Mouse (Mus musculus) bone marrow, adult 2 months (tissue): Measurements from ENCODE around the gene Mtg2. TPM values are rescaled to one million over a fixed set of nuclear protein-coding genes. Genes with fewer than 3 reads are reported as not detected.

Experiments
- H3K27ac ChIP-seq: fragments of 200-500 bp; 2 replicates; pipeline ENCODE4 v1.5.1; 2012; ENCODE audit warnings: low read depth, mild to moderate bottlenecking, control low read depth, inconsistent platforms, low read length; ENCODE audit not compliant: control insufficient read depth, poor library complexity, insufficient read depth
- H3K4me1 ChIP-seq: fragments of 200-500 bp; 2 replicates; pipeline ENCODE4 v1.6.1; 2011; ENCODE audit warnings: low read length; ENCODE audit not compliant: control insufficient read depth, insufficient read depth
- H3K4me3 ChIP-seq: fragments of 200-500 bp; replicated peaks from 2 replicates; pipeline ENCODE3; 2011; ENCODE audit warnings: mild to moderate bottlenecking, low read depth, low read length, control low read depth; ENCODE audit not compliant: control insufficient read depth
- CTCF ChIP-seq: fragments of 200-500 bp; IDR thresholded peaks from 2 replicates; pipeline ENCODE4 v1.5.1; 2011; ENCODE audit warnings: low read length, control low read depth; ENCODE audit not compliant: control insufficient read depth, insufficient read depth
- POLR2A ChIP-seq: fragments of 200-500 bp; IDR thresholded peaks from 2 replicates; pipeline ENCODE4 v1.6.1; 2011; ENCODE audit warnings: low read depth, mild to moderate bottlenecking, control low read depth, low read length, borderline replicate concordance; ENCODE audit not compliant: control insufficient read depth
- WGBS: fragments of 180-500 bp; shearing (Covaris S2); methylation state at CpG from one replicate; pipeline ENCODE4 v1.1.7; 2018; 5-methylcytosine and 5-hydroxymethylcytosine counted together
- polyA plus RNA-seq: library from polyadenylated mRNA; stranded (reverse); fragments of >200 nt; gene quantifications from 2 replicates; pipeline ENCODE4 v1.2.4, GENCODE M21; 2011; ENCODE audit warnings: low replicate concordance; ENCODE audit not compliant: missing spikeins, insufficient read depth, insufficient read length

Gene Mtg2
- polyA plus RNA-seq, 1 experiment, result 8.2 TPM

DNA sequence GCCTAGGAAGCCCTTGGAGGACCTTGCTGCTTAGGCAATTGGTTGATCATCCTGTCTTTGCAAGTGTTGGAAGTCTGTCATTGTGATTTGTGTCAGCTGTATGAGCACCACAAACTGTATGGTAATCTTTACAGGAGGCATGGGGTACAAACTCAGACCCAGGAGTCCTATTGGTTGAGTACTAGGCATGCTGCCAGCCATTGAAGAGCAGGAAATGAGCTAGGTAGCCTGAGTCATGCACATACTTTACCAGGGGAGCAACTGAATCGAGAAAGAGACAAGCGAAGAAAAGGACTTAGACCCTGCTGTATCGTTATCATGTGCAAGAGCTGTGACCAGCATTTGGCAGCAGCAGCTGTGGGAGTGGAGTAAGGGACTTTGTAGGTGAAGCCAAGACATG lies 37.5 kb upstream of the Mtg2 start:
- Histone ChIP-seq H3K27ac (no peak overlapping the region), H3K4me1 (peaks cover 1% of the 10 kb centered on the region; the same call in 1 of the 2 replicates), H3K4me3 (no peak overlapping the region)
- no peak for TF ChIP-seq CTCF
- no peak for TF ChIP-seq POLR2A
- WGBS, result 27% methylated on average over 3 of the region's 3 CpGs

DNA sequence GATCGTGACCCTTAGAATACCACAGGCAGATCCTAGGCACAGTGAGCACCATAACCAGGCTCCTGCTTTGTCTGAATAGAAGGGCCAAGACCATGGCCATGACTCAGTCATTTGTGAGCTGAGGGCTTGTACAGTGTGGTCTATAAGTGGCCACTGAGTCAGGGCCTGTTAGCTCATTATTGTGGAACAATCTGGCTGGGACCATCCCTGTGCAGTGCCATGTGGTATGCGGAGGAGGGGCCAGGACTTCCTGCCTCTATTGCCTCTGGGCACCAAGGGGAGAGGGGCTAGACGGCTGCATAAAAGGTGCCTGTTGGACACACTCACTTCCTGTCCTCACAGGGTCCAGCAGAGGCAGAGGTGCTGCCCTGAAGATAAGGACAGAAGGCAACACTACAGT lies 36.4 kb upstream of the Mtg2 start:
- TF ChIP-seq POLR2A, result no peak
- no peak for TF ChIP-seq CTCF
- 61% methylated on average over 3 of the region's 3 CpGs for WGBS
- Histone ChIP-seq H3K4me1 (no peaks in the 10 kb centered on the region), H3K4me3 (no peak overlapping the region), H3K27ac (no peak overlapping the region)

DNA sequence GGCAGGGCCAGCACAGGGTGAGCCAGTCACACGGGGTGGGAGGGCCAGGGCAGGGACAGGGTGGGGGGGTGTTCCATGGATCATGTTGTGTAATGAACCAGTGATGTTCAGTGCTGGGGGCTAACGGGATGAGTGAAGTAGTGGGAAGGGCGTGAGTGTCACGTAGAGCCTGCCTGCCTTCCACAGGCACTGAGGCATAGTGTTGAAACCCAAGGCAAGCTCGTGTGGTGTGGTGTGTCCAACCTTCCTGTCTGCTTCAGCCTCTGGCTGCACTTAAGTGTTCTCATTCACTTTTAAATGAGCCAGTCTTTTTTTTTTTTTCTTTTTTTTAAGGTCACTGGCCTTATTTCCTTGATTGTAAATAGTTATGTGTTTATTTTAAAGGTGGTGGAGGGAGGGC lies 35.6 kb upstream of the Mtg2 start:
- TF ChIP-seq CTCF (no peak), POLR2A (no peak)
- H3K4me1 ChIP-seq, result no peaks in the 10 kb centered on the region

DNA sequence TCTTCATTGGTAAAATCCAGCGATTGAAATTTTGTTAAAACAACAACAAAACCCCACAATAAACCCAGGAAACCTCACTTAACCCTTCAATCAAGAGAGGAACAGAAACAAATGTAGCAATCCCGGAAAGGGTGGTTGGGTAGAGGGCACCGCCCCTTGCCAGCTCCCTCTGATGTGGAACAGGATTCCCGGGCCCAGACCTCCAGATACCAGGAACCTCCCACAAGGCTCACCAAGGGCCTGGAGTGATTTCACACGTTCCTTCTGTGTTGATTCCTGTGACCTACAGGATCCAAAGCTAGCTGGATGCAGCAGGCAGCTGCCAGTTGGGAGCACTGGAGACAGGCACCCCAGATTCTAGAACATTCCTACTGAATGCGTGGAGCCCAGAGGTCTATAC lies 30.0 kb upstream of the Mtg2 start:
- TF ChIP-seq POLR2A (no peak), CTCF (no peak)
- H3K27ac ChIP-seq, result no peak overlapping the region
- 28% methylated on average over 6 of the region's 6 CpGs for WGBS
- peak overlapping the region; percentile 14 for H3K4me3 ChIP-seq
- peaks cover 1% of the 10 kb centered on the region; the same call in 1 of the 2 replicates for H3K4me1 ChIP-seq

More for the DNA sequence above, 35.6 kb upstream of the Mtg2 start:
- H3K27ac ChIP-seq, result no peak overlapping the region
- H3K4me3 ChIP-seq, result no peak overlapping the region
- WGBS, result 39% methylated on average over 5 of the region's 5 CpGs

DNA sequence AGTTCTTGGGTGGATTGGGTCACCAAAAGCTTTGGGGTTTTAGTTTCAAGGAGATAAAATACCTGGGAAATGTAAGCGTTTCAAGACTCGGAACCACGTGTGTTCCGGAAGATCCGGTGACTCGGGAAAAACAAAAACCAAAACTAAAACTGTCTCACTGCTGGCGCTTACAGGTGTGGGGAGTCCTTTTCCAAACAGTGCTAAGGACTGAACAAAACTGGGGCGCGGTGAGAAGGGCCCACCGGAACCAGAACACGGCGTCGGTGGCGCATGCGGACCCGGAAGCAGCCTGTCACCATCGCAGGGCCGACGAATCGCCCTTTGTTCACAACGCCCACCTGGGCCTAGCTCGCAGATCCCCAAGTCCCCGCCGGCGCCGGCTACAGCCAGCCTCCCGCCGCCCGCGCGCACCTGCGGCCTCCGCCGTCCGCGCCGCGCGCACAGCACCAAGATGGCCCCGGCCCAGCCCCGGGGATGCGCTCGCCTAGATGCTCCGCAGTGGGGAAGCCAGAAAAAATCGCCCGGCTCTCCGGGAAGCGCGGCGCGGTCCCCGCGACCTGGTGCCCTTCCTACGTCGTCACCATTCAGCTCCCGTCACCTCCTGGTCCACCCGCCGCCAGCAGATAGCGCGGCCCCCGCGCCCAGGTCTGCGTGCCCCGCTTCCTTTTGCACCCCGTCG lies 28.7 kb upstream of the Mtg2 start:
- under 1% methylated on average over 66 of the region's 66 CpGs for WGBS
- peak overlapping the region; percentile 93 for H3K27ac ChIP-seq
- peaks cover 1% of the 10 kb centered on the region; the same call in 1 of the 2 replicates for H3K4me1 ChIP-seq

DNA sequence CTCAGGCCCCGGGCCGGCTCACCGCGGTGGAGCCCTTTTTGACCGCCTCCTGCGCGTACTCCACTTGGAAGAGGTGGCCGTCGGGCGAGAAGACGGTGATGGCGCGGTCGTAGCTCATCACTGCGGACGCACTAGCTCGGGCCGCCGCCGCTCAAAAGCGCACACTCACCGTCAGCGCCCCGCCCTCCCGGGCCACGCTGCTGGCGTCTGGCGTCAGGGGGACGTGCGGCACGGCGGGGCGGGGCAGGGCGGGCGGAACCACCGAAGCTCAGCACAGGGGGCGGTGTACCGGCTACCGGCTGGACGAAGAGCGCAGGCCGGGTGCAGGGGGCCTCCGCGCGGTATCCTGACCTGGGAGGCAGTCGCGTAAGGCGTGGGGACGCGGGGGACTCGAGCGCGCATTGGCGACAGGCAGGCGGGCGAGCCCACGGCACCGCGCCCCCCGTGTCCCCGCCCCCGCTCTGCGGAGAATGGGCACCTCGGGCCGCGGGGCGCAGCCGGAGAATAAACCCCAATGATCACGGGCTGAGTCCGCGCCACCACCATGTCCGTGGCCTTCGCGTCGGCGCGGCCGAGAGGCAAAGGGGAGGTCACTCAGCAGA lies 28.0 kb upstream of the Mtg2 start, which contains the start of the genes Psma7 and Ss18l1:
TSS of gene Psma7 (minus strand) at position 178 of the 602 bp plus-strand sequence.
TSS of gene Ss18l1 (plus strand) at position 254 of the 602 bp plus-strand sequence.
- Histone ChIP-seq H3K4me1 (peaks cover 1% of the 10 kb centered on the region; the same call in 1 of the 2 replicates), H3K27ac (peak within 1 kb of the TSS; percentile 93), H3K4me3 (peak within 1 kb of the TSS; percentile 92)
- TF ChIP-seq CTCF (no peak), POLR2A (peak; percentile 72; the same call in 1 of the 2 replicates)
- WGBS, result under 1% methylated on average over 78 of the region's 78 CpGs

More for the DNA sequence above, 28.7 kb upstream of the Mtg2 start:
- TF ChIP-seq POLR2A (no peak), CTCF (no peak)
- H3K4me3 ChIP-seq, result peak overlapping the region; percentile 92

DNA sequence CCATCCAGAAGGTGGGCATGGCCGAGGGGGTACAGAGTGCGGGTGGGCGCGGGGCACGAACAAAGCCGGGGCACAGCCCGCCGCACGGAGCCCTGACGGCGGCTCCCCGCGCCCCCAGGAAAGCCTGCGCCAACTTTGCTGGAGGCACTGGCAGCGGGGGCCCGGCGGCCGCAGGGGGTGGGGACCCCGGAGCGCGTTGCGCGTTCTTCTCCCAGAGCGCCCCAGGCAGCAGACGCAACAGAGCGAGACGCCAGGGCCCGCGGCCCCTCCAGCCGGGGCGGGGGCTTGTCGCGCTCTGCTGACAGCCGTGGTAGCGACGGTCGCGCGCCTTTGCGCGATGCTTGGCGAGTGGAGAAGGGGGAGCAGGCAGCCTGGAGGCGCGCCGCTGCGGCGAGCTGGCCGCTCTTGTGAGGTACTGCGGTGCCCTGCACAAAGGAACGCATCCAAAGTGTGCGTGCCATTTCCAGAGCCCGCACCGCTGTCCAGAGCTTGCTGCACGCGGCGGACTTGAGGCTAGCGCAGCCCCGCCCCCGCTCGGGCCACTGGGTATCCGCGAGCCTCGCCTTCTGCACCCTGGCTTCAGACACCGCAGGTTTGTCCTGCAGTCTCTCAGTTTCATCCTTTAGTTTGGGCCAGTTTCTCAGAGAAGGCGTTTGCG lies 27.4 kb upstream of the Mtg2 start:
- H3K4me1 ChIP-seq, result peaks cover 1% of the 10 kb centered on the region; the same call in 1 of the 2 replicates
- TF ChIP-seq POLR2A (no peak), CTCF (no peak)
- peak overlapping the region; percentile 93 for H3K27ac ChIP-seq
- WGBS, result under 1% methylated on average over 66 of the region's 66 CpGs
- peak overlapping the region; percentile 92 for H3K4me3 ChIP-seq

DNA sequence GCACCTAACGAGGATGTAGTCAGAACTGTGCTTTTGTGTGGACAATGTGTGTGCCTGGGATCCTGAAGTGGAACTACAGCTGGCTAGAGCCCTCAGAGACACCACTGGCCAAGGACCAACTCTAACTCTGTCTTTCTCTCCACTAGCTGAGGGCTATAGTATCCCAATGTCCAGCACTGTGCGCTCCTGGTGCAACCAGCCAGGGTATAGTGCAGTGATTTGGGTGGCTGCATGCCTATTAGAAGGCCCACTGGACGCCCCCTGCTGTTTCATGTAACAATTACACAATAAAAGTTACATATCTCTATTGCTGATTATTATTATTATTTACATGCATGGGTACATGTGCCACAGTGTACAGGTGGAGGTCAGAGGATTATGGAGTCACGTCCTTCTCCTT lies 25.1 kb upstream of the Mtg2 start:
- TF ChIP-seq POLR2A (no peak), CTCF (peak; percentile 50)

DNA sequence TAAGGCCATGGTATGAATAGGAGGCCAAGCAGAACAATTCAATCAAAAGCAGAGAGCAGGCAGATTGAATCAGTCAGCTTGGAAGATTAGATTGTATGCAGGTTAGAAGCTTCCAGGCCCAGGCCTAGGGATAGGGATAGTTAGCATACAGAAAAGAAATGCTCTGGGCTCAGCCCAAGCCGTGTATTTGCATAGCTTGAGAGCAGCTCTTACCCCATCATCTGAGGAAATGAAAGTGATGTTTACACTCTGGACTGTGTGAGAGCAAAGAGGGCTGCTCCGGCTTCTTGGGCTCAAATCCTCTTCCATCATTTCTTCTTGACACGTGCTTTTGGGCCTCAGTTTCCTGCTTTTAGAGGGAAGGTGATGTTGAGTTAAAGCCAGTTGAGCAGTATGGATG lies 22.8 kb upstream of the Mtg2 start:
- H3K4me1 ChIP-seq, result peaks cover 1% of the 10 kb centered on the region; the same call in 1 of the 2 replicates
- WGBS, result 73% methylated on average over 3 of the region's 3 CpGs

More for the DNA sequence above, 25.1 kb upstream of the Mtg2 start:
- no peak overlapping the region for H3K27ac ChIP-seq
- 49% methylated on average over 4 of the region's 4 CpGs for WGBS
- H3K4me1 ChIP-seq, result peaks cover 1% of the 10 kb centered on the region; the same call in 1 of the 2 replicates
- no peak overlapping the region for H3K4me3 ChIP-seq

More for the DNA sequence above, 22.8 kb upstream of the Mtg2 start:
- TF ChIP-seq CTCF (no peak), POLR2A (no peak)
- Histone ChIP-seq H3K4me3 (no peak overlapping the region), H3K27ac (no peak overlapping the region)
